Mouse (Mus musculus): ENCODE data around the gene Prkcg.
"Not testable (repeated sequence)": the region's sequence is repeated elsewhere in the genome, so short reads cannot be mapped to it uniquely, and the experiment has no call there.

The Prkcg gene

DNA sequence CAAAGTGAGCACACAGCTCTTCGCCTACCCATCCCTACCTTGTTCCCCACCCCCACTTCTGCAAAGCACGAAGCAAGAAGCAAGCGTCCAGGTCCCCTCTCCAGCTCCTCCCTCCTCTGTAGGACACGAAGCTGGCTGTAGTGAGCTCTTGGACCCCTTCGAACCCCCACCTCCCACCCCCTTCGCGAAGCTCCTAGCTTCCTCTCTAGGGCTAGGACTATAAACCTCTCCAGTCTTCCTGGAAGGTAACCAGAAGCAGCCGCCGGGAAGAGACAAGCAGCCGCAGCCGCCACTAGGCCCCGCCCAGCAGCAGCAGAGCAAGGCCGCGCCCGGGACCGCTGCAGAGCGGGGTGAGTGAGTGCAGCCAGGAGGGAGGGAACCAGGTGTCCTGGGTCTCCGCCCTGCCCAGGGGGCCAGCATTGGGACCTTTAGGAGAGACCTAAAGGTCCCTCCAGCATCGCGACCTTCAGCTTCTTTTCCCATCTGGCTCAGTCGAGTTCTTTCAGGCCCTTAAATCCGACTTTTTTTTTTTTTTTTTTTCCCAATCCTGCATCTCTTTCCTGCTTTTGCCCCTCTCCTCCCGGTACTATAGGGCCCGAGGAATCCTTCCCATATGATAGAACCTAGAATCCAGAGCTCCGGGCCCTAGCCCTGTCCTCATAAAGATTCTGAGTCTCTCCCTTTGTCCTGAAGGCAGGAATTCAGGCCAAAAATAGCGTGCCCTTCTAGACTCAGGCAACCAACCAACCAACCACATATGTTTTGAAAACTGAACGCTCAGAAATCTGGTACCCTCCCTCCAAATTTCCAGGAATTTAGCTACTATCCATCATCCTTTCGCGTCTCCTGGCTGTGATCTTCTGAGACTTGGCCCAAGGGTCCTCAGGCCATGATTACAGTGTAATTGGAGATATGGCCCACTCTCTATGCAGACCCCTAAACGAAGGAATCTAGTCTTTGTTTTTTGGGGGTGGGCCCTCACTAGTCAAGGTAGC is at the start of gene Prkcg, which contains the start of gene Myadm:
TSS of gene Prkcg (plus strand) at position 204 of the 995 bp plus-strand sequence.
TSS of gene Myadm (plus strand) at position 105 of the 995 bp plus-strand sequence.
- DNase-seq (ENCODE audit: low spot score) = peak; percentile 84

DNA sequence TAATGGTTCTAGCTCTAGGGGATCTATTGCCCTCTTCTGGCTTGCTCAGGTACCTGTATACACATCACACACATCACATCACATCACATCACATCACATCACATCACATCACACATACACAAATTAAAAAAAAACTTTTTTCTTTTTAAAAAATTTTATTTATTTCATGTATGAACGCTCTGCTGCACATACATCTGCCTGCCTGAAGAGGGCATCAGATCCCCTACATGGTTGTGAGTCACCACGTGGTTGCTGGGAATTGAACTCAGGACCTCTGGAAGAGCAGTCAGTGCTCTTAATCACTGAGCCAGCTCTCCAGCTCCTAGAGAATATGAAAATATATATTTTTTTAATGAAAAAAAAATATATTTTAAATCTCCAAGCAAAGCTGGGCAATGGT is 49.8 kb upstream of the Prkcg start:
- DNase-seq (ENCODE audit: low spot score) = no peak

DNA sequence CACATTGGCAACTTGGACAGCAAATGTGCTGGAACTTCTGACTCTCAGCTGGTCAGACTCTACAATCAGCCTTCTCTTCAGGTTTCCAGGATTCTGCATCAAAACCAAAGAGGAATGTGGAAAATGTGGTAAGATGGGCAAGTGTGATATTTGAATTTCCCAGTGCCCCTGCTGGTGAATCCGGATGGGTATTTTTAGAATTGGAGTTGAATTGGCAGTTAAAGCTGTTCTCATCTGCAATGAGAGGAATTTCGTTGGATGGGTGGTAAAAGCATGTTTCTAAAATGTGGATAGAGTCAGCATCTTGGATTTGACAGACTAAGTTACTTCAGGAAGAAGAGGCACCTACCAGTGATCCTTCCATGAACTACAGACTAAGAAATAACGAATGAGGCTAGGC is 28.3 kb upstream of the Prkcg start:
- no peak for DNase-seq (ENCODE audit: low spot score)

DNA sequence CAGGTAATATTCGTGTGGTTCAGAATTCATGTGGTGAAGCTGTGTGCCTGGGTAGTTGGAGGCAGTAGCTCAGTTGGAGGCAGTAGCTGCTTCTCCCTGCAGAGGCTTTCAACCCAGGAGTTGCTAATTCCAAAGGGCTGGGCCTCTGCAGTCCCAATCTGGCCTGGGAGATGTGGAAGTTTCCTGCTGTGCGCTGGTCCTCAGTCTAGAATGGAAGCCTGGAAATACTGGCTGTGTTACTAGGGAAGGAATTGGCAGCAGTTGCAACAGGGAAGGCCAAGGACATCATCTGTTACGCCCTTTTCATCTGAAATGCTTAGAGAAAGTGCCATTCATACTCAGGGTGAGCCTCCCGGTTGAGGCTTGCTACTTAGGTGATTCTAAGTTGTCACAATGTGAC is 27.5 kb upstream of the Prkcg start:
- no peak for DNase-seq (ENCODE audit: low spot score)

DNA sequence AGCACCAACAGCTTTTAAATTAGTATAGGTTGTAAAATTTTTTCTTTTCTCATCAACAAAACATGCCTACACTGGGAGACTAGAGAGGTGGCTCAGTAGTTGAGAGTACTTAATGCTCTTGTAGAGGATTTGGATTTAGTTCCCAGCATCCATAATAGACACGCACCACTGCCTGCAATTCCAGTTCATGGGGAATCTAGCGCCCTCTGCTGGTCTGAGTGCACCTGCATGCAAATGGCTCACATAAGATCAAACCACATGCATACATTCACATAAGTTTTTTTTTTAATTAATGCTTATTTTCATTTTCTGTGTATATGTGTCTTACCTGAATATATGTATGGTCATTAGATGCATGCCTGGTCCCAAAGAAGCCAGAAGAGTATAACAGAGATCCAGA is 26.2 kb upstream of the Prkcg start:
- peak; percentile 34 for DNase-seq (ENCODE audit: low spot score)

DNA sequence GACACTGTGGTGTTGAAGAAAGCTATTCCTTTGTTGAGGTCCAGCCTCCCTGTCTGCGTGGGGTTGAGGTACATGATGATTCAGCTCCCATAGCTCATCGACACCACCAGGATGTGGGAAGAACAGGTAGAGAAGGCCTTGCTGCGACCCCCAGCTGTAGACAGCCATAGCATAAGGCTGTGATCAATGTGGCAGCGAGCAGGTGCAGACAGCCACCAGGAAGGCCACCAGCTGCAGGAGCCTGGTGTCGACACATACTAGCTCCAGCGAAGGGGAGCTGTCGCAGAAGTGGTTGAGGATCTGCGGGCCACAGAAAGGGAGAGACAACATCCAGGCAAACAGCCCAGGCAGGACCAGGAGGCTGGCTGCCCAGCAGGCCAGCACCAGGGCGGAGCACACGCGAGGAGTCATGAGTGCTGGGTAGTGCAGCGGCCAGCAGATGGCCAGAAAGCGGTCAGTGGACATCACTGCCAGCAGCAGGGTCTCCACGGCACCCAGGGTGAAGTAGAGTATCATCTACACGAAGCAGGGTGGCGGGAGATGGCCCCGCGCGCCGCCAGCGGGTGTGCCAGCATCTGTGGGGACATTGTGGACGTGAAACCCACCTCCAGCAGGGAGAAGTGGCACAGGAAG is 24.5 kb upstream of the Prkcg start:
- no peak for DNase-seq (ENCODE audit: low spot score)

DNA sequence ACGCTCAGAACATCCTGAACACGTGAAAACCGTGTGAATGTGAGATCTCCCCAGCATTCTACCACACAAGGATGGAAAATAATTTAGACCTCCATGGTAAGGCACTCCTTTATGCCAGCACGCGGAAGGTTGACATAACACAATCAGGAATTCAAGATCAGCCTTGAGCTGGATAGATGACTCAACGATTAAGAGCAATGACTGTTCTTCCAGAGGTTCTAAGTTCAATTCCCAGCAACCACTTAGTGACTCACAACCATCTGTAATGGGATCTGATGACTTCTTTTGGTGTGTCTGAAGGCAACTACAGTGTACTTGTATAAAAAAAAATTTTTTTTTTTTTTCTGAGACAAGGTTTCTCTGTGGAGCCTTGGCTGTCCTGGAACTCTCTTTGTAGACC is 23.7 kb upstream of the Prkcg start:
- no peak for DNase-seq (ENCODE audit: low spot score)

DNA sequence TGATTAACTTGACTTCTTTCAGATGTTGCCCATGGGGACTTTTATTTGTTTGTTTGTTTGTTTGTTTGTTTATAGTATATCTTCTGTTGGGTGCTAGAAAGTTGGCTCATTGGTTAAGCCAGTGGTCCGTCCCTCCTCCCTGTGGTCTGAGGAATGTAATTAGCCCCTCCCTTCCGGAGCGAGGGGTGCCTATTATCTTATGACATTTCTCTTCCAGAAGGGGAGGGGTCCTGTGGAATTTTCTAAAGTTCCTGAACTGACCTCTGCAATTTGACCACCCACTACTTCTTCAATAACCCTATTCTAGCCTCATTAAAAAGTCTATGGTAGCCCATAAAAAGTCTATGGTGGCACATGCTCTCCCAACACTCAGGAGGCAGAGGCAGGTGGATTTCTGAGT is 21.7 kb upstream of the Prkcg start:
- no peak for DNase-seq (ENCODE audit: low spot score)

DNA sequence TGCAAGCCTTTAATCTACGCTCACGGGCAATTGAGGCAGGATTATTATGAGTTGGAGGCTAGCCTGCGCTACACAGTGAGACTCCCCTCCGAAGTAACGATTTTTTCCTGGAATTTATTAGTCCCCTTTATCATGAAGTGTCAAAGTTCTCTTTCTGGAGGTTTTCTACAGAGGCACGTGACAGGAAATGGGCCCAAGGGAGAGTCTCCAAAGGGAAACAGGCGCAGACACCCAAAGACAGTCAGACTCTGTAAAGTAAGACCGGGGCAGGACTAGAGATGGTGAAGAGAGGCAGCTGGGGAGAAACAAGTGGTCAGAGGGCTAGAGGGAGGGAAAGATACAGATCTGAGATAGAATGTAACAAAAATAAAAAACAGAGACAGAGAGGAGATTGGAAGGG is 21.1 kb upstream of the Prkcg start:
- no peak for DNase-seq (ENCODE audit: low spot score)

DNA sequence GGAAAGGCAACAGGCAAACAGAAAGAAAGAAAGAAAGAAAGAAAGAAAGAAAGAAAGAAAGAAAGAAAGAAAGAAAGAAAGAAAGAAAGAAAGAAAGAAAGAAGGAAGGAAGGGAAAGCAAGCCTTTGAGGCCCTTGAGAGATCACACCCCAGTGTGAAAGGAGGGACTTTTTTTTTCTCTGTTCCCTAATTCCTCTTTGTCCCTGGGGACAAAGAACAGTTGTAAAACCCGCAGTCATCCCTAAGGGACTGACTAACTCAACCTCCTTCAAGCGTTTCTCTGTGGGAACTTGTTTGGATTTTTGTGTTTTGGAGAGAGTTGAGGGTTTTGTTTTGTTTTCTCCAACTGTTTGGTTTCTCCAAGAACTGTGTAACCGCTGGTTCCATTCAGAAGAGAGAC is 20.7 kb upstream of the Prkcg start:
- no peak for DNase-seq (ENCODE audit: low spot score)

DNA sequence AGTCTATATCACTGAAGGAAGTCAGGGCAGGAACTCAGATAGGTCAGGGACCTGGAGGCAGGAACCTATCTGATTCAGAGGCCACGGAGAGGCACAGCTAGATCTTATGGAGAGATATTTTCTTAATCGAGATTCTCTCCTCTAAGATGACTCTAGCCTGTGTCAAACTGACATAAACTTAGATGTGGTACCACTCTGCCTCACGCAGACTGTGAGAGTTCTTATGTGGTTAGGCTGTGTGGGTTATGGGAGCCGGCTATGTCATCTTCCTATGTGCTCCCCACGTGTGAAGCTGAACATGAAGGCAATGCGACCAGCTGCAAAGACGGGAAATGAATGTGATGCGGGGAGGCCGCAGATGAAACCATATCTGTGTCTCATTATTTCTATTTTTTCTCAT is 16.8 kb upstream of the Prkcg start:
- no peak for DNase-seq (ENCODE audit: low spot score)

DNA sequence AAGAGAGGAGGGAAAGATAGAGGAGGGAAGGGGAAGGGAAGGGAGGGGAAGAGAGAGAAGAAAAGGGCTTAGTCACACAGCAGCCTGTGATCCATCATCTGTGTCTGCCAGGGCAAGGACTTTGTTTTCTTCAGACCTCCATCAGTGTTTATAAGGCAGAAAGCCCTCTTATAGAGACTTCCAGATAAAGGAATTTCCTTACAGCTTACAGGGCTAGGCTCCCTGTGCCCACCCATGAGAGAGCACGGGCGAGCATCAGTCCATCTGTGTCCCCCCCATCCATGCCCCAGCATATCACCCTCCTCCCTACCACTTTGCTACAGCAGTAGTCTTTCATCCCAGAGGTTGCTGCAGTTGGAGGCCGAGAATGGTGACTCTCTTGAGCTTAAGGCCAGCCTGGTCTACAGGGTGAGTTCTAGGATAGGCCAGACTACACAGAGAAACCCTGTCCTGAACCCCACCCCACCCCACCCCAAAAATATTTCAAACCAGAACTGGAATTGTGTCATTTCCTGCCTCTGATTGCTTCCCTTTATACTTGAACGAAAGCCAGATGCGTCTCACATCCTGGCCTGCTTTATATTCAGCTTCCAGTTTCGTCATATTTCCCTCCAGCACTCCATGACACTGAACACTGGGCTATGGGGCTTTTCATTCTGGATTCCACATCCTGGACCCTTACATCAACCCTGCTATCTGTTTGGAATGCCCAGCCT is 13.4 kb upstream of the Prkcg start:
- DNase-seq (ENCODE audit: low spot score) = no peak

DNA sequence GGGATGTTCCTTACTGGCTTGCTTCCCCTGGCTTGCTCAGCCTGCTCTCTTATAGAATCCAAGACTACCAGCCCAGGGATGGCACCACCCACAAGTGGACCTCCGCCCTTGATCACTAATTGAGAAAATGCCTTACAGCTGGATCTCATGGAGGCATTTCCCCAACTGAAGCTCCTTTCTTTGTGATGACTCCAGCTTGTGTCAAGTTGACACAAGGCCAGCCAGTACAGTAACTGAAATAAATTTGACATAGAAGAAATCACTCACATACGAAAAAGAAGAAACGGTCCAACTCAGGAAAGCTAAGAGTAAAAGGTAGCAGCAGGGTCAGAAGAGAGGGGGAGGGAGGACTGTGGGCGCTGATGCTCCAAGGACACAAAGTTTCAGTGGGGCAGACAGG is 12.2 kb upstream of the Prkcg start:
- DNase-seq (ENCODE audit: low spot score) = not testable (repeated sequence)

DNA sequence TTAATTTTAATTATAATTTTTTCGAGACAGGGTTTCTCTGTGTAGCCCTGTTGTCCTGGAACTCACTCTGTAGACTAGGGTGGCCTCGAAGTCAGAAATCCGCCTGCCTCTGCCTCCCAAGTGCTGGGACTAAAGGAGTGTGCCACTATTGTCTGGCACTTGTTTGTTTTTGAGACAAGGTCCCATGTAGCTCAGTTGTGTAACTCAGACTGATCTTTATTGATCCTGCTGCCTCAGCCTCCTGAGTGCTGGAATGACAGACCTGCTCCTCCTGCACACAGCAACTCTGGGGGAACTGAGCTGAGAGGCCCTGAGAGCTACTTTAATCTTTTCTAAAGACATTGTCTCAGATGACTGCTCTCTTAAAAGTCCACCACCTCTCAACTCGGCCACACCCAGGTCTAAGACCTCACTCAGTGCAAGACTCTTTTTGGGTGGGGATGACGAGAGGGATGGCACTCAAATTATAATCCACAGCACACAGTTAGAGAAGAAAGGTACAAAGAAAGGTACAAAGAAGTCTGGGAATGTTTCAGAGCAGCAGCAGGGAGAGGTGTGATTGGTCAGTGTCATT is 8.8 kb upstream of the Prkcg start:
- DNase-seq (ENCODE audit: low spot score) = no peak

DNA sequence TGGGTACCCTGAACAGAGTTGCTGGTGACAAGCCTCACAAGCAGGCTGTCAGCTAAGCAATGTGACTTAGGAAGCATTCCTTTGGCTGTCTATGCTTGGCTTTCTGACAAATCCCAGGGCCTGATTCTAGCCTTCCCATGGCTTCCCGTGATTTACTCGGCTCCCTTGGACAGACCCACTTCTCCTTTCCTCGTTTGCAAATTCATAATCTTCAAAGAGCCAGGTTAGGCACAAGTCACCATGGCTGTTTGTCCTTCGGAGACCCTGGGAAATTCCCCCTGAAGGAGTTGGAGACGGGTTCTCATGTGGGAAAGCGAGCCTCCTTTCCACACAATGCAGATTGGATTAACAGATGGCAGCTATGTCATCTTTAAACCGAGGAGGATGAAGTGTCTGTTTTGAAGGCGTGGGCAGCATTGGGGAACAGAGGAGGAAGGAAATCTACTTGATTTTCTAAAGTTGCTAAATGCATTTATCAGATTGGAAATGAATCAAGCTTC is 8.3 kb upstream of the Prkcg start:
- DNase-seq (ENCODE audit: low spot score) = no peak

DNA sequence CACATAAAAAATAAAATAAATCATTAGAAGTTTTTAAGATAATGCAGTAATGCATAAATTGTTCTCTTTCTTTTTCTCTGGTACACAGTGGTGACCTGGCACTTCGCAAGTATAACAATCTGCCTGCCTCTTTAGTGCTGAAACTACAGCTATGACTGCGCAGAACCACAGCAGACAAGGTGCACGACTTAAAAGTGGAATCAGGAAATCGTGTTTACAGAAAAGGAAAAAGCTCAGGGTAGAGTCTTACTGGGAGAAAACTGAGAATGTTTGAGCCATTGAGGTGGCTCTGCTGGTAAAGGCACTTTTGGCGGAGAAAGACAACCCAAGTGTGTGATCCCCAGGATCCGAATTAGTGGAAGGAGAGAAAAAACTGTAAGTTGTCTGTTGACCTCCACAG is 7.2 kb upstream of the Prkcg start:
- DNase-seq (ENCODE audit: low spot score) = no peak

DNA sequence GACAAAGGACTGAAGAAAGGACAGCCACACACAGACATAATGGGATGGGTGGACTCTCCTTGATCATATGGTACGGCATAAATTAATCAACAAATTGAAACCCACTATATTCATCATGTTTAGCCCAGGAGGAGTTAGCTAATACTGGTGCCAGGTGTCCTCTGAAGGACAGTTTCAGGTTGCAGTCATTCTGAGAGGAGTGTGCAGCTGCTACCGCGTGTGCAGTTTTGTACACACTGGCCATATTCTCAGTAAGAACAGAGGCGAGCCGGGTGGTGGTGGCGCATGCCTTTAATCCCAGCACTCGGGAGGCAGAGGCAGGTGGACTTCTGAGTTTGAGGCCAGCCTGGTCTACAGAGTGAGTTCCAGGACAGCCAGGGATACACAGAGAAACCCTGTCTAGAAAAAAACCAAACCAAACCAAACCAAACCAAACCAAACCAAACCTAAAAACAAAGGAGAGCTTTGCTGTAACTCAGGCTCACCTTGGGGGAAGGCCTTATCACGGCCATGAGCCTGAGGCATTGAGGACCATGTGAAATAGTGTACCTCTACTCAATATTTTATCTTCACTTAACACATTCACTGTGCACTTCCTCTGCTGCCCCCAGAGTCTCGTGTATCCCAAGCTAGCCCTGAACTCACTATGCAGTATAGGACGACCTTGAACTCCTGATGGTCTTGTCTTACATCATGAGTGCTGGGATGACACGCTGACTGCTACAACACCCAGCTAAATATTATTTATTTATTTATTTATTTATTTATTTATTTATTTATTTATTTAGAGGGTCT is 5.7 kb upstream of the Prkcg start:
- no peak for DNase-seq (ENCODE audit: low spot score)

DNA sequence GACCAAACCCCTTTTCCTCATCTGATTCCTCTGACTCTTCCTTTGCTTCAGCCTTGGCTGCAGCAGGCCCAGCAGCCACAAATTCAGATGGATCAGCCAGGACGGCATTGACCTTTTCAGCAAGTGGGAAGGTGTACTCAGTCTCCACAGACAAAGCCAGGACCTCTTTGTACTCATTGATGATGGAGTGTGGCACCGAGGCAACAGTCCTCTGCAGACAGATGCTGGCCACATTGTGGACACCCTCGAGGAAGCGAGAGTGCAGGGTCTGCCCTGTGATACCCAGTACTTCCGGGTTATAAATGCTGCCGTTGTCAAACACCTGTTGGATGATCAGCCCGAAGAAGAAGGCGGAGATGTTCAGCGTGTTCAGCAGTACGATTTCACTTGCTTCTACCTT is 4.4 kb upstream of the Prkcg start:
- DNase-seq (ENCODE audit: low spot score) = no peak

DNA sequence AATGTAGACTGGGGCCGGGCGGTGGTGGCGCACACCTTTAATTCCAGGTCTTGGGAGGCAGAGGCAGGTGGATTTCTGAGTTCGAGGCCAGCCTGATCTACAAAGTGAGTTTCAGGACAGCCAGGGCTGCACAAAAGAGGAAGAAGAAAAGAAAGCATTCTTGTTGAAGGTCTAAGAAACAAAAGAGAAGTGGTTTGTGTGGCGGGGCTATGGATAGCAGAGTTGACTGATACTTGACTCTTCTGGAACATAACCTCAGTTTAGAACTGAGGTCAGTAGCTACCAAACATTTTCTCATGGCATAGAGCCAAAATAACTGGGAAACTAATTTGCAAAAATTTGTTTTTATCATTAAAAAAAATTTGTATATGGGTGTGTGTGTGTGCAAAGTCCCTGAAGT is 2.9 kb upstream of the Prkcg start:
- no peak for DNase-seq (ENCODE audit: low spot score)

DNA sequence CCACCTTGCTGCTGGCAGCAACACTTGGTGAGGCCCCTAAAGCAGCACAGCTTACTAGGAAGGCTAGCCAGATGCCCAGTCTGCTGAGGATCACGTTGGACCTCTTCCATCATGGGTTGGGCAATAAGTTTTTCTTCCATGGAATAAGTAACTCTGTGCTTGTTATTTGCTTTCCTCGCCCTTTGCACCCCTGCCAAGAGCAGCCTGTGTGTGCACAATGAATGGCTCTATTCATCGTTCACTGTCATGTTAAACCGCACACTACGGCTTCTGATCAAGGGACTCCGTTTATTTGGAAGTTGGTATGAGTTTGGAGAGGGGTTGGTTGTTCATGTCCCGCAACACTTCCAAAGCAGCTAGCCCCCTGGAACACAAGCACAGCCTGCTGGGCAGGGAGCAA is 1.8 kb upstream of the Prkcg start:
- no peak for DNase-seq (ENCODE audit: low spot score)

DNA sequence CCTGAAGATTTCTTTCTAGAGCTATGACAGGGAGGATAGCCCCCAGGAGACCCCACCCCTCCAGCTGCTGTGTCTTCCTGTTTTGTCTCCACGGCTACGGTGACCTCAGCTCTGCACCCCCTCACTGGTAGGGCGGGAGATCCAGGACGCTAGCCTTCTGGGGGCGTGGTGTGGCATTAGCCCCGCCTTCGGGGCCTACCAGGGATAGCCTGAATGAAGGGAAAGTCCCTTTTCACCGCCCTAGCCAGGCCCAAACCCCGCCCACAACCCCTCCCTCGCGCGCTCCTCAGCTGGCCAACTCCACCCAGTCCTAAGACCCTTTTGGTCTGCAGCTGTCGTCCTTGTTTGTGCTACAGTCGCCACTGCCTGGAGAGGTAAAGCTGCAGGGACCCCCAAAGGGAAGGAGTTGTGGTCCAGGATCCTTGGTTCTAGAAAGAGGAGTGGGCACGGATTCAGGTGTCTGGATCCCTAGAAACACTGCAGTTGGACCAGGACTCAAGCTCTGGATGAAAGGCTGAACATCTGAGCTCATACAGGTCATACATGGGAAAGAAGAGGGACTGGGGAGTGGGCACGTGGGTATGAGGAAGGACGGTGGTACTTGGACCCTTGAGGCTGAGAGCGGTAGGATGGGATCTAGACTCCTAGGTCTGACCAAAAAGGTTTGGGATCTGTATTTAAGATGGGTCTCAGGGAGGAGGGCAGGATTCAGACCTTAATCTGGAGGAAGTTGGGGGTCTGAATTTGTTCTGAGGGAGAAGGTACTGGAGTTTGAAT is 1.5 kb downstream of the Prkcg start:
- peak; percentile 97 for DNase-seq (ENCODE audit: low spot score)

Measured in urinary bladder, postnatal 14 days (tissue).